Comparison of ENCODE assay signal across 14 mouse cellular contexts in the genomic region with DNA sequence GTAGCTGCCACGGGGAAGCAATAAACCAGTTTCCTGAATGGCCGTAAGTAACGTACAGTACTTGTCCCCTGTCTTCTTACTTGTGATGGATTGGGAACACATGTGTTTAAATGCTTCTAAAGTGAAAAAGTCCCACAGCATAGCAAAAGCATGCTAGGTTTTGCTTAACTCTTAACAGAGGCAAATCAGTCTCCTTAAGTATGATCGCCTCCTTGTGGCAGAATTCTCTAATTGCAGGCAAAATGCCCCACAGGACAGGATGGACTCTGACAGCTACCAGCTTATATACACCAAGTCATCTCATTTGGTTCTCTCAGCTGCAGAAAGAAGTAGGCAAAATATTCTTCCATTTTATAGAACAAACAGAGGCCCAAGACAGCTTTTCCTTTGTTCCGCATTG.
DNase-seq lines count a peak whose midpoint lies in the region; ATAC-seq and TF ChIP-seq lines count a peak whose summit lies in the region.
"Had no signal": no experiment of that assay in that cellular context is flagged by ENCODE, and none has a peak within 500 bp of the region (broad histone marks: within the 10 kb centered on the region; RNA-seq: fewer than 3 reads in every experiment).

No protein-coding gene starts in this region.

- H3K4me2 ChIP-seq in CH12.LX (ENCODE audit: insufficient read depth, low read depth, poor library complexity, severe bottlenecking): no peak overlapping the region
- H3K4me2 ChIP-seq: embryonic facial prominence, embryonic 13.5 days; heart, embryonic 11.5 days; intestine, embryonic 15.5 days; midbrain, embryonic 11.5 days had no signal

- H3K4me1 ChIP-seq in CH12.LX (ENCODE audit: control insufficient read depth in 1 of 2, insufficient read depth in 2 of 2): peaks cover 0 to 24% of the 10 kb centered on the region in 2 experiments; a peak in 2 of 4 replicates

- peak in 1 of 2 experiments; percentile 45; a peak in 3 of 4 replicates for TF ChIP-seq CTCF in CH12.LX (conservative IDR thresholded peaks at IDR 0.05 in 1 of 2, IDR thresholded peaks at IDR 0.05 in 1 of 2; ENCODE audit: low read depth in 2 of 2, low read length in 2 of 2)

- peaks cover 4% of the 10 kb centered on the region for H3K9me3 ChIP-seq in CH12.LX (replicated peaks; ENCODE audit: low read length)
- H3K9me3 ChIP-seq: embryonic facial prominence, embryonic 13.5 days; intestine, embryonic 15.5 days had no signal

- dilution Hi-C loops in CH12.LX (cut with MboI; ENCODE audit: extremely low pct_ligation_motif_present, extremely low pct_unique_long_range_greater_than_20kb, low sequenced_read_pairs): no loop called here

- peak; percentile 25 for DNase-seq in kidney, adult 9 months
- DNase-seq in kidney, adult 18-20 months: no peak
- DNase-seq in 416B (ENCODE audit: low read depth): peak; percentile 49
- DNase-seq in CH12.LX (ENCODE audit: extremely low read depth): no peak
- peak; percentile 79 for DNase-seq in ZHBTc4 (ENCODE audit: low read depth, low spot score)
- DNase-seq in thymus, postnatal 36 days: no peak
- DNase-seq: adrenal gland, adult 8-10 months; thymus, adult 18-20 months had no signal

- no peak overlapping the region for H3K9ac ChIP-seq in CH12.LX (ENCODE audit: insufficient read depth, low read depth)
- H3K9ac ChIP-seq: embryonic facial prominence, embryonic 13.5 days; intestine, embryonic 15.5 days had no signal

- no peak for TF ChIP-seq EP300 in CH12.LX (IDR thresholded peaks at IDR 0.05; ENCODE audit: low read length)

- H3K79me2 ChIP-seq in CH12.LX (replicated peaks; ENCODE audit: control insufficient read depth, extremely low read depth, insufficient read depth, poor library complexity, severe bottlenecking): no peaks in the 10 kb centered on the region

- no peak for TF ChIP-seq POLR2A in CH12.LX (IDR thresholded peaks at IDR 0.05; ENCODE audit: low read depth, low read length)

- no peak for ATAC-seq in erythroblast, adult 5-6 weeks (replicated peaks; ENCODE audit: low FRiP score, poor library complexity, severe bottlenecking)
- ATAC-seq: intestine, embryonic 15.5 days had no signal

- H3K27ac ChIP-seq in CH12.LX (ENCODE audit: insufficient read depth, low read depth): no peak overlapping the region
- H3K27ac ChIP-seq: embryonic facial prominence, embryonic 13.5 days; intestine, embryonic 15.5 days had no signal

- TF ChIP-seq RAD21 in CH12.LX (IDR thresholded peaks at IDR 0.05; ENCODE audit: low read depth, low read length): peak; percentile 26

- in situ Hi-C loops in CH12.LX (cut with MboI; ENCODE audit: low pct_ligation_motif_present, low pct_unique_long_range_greater_than_20kb, low sequenced_read_pairs): no loop called here

- H3K4me3 ChIP-seq in CH12.LX (replicated peaks in 1 of 3; ENCODE audit: low read depth in 2 of 3, low read length in 2 of 3, poor library complexity in 1 of 3): no peak overlapping the region
- H3K4me3 ChIP-seq: embryonic facial prominence, embryonic 13.5 days; intestine, embryonic 15.5 days had no signal

- H3K36me3 ChIP-seq in CH12.LX (replicated peaks in 1 of 2; ENCODE audit: control insufficient read depth in 1 of 2, insufficient read depth in 1 of 2, low read length in 1 of 2): no peaks in the 10 kb centered on the region
- H3K36me3 ChIP-seq: embryonic facial prominence, embryonic 13.5 days; G1E had no signal

- no peaks in the 10 kb centered on the region for H3K27me3 ChIP-seq in CH12.LX (replicated peaks)
- H3K27me3 ChIP-seq: embryonic facial prominence, embryonic 13.5 days; intestine, embryonic 15.5 days had no signal

TF ChIP-seq in CH12.LX, 34 proteins besides CTCF, POLR2A, EP300 and RAD21:
- TF ChIP-seq UBTF (IDR thresholded peaks at IDR 0.05; ENCODE audit: low read depth, low read length) (no peak), SMC3 (IDR thresholded peaks at IDR 0.05; ENCODE audit: low read depth, low read length) (peak; percentile 35; the same call in 1 of the 2 replicates)

Comparison
In these comparisons a context has a peak if more than half of its experiments do, and no peak if none do; other contexts are left out.
1. DNase-seq: peak in kidney, adult 9 months (single experiment), 416B (single experiment) and ZHBTc4 (single experiment); none in kidney, adult 18-20 months (single experiment), CH12.LX (single experiment) and thymus, postnatal 36 days (0 of 2).